Comparison of ENCODE assay signal across 8 mouse cellular contexts in the genomic region with DNA sequence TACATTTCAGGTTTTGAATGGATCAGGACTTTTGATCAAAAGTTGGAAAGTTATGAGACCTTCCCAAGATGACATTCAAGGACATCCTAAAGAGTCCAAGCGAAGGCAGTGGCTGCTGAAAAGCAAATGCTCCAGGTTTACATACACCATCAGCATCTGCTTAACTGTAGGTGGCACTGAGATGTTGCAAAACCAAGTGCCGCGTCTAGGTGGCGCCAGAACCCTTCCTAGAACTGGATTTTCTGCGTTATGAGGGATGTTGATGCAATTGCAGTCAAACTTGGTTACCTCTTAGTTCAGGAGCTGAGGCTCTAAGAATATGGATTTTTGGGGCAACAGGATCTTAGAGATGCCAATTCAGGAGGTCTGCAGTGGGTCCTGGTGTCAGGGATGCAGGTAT. TPM values are rescaled to one million over a fixed set of nuclear protein-coding genes. Genes with fewer than 3 reads are reported as not detected.
DNase-seq lines count a peak whose midpoint lies in the region; ATAC-seq and TF ChIP-seq lines count a peak whose summit lies in the region.
"Had no signal": no experiment of that assay in that cellular context is flagged by ENCODE, and none has a peak within 500 bp of the region (broad histone marks: within the 10 kb centered on the region; RNA-seq: fewer than 3 reads in every experiment).

No protein-coding gene starts in this region.

- no peaks in the 10 kb centered on the region for H3K27me3 ChIP-seq in hindbrain, postnatal 0 days (ENCODE audit: insufficient read depth, low read length)
- no peaks in the 10 kb centered on the region for H3K27me3 ChIP-seq in midbrain, embryonic 16.5 days (ENCODE audit: control insufficient read depth, insufficient read depth, low read depth, low read length)
- no peaks in the 10 kb centered on the region for H3K27me3 ChIP-seq in spleen, adult 2 months (ENCODE audit: control insufficient read depth, insufficient read depth, low read length)
- H3K27me3 ChIP-seq: stomach, embryonic 15.5 days had no signal

- H3K9ac ChIP-seq in hindbrain, postnatal 0 days (replicated peaks; ENCODE audit: low read length): no peak overlapping the region
- no peak overlapping the region for H3K9ac ChIP-seq in midbrain, embryonic 16.5 days (ENCODE audit: low read depth, low read length)
- H3K9ac ChIP-seq: stomach, embryonic 15.5 days had no signal

- no peaks in the 10 kb centered on the region for H3K9me3 ChIP-seq in hindbrain, postnatal 0 days (ENCODE audit: low read length)
- H3K9me3 ChIP-seq in midbrain, embryonic 16.5 days (replicated peaks; ENCODE audit: control insufficient read depth, low read length, poor library complexity, severe bottlenecking): no peaks in the 10 kb centered on the region
- H3K9me3 ChIP-seq: stomach, embryonic 15.5 days had no signal

- no peak overlapping the region for H3K4me3 ChIP-seq in hindbrain, postnatal 0 days (ENCODE audit: low read length)
- H3K4me3 ChIP-seq in midbrain, embryonic 16.5 days (ENCODE audit: low read depth, low read length): no peak overlapping the region
- no peak overlapping the region for H3K4me3 ChIP-seq in spleen, adult 2 months (ENCODE audit: extremely low read depth, insufficient read depth, insufficient read length)
- H3K4me3 ChIP-seq: stomach, embryonic 15.5 days had no signal

- TF ChIP-seq CTCF in hindbrain, postnatal 0 days (IDR thresholded peaks at IDR 0.05; ENCODE audit: low read depth): peak; percentile 99
- peak; percentile 71; the same call in 1 of the 2 replicates for TF ChIP-seq CTCF in spleen, adult 2 months (IDR thresholded peaks at IDR 0.05; ENCODE audit: extremely low read depth, insufficient read depth, insufficient read length, insufficient replicate concordance)

- H3K4me2 ChIP-seq in hindbrain, postnatal 0 days (ENCODE audit: low read depth, low read length): no peak overlapping the region
- H3K4me2 ChIP-seq in midbrain, embryonic 16.5 days (ENCODE audit: low read length): no peak overlapping the region
- H3K4me2 ChIP-seq: stomach, embryonic 15.5 days had no signal

- H3K4me1 ChIP-seq in hindbrain, postnatal 0 days (ENCODE audit: insufficient read depth, low read length): no peaks in the 10 kb centered on the region
- no peaks in the 10 kb centered on the region for H3K4me1 ChIP-seq in midbrain, embryonic 16.5 days (ENCODE audit: control insufficient read depth, insufficient read depth, low read length)
- no peaks in the 10 kb centered on the region for H3K4me1 ChIP-seq in spleen, adult 2 months (ENCODE audit: control insufficient read depth, insufficient read depth, insufficient read length)
- H3K4me1 ChIP-seq: stomach, embryonic 15.5 days had no signal

- H3K36me3 ChIP-seq in hindbrain, postnatal 0 days (ENCODE audit: insufficient read depth, low read length): no peaks in the 10 kb centered on the region
- no peaks in the 10 kb centered on the region for H3K36me3 ChIP-seq in midbrain, embryonic 16.5 days (ENCODE audit: control insufficient read depth, insufficient read depth, low read length)
- H3K36me3 ChIP-seq in spleen, adult 2 months (ENCODE audit: control insufficient read depth, insufficient read depth, low read length): no peaks in the 10 kb centered on the region
- H3K36me3 ChIP-seq: stomach, embryonic 15.5 days had no signal

- TF ChIP-seq POLR2A in spleen, adult 2 months (IDR thresholded peaks at IDR 0.05; ENCODE audit: low read depth, low read length): no peak

- DNase-seq in WW6 (ENCODE audit: low read depth, low spot score): peak; percentile 14
- peak; percentile 69 for DNase-seq in cerebellum, adult 8-10 months
- peak; percentile 58 to 85 for DNase-seq in frontal cortex, postnatal 10 days (ENCODE audit: low spot score in 2 of 2)
- peak; percentile 92 for DNase-seq in hindbrain, postnatal 0 days (ENCODE audit: low spot score)
- peak; percentile 43 to 95 for DNase-seq in left cerebral cortex, adult 9 months (ENCODE audit: low spot score in 2 of 2)
- peak; percentile 7 to 51 for DNase-seq in spleen, adult 2 months (ENCODE audit: low read depth in 1 of 2, low spot score in 2 of 2)

- no peak overlapping the region for H3K27ac ChIP-seq in hindbrain, postnatal 0 days
- no peak overlapping the region for H3K27ac ChIP-seq in midbrain, embryonic 16.5 days (ENCODE audit: low read length)
- no peak overlapping the region for H3K27ac ChIP-seq in spleen, adult 2 months (ENCODE audit: insufficient read depth, low read length)
- H3K27ac ChIP-seq: stomach, embryonic 15.5 days had no signal

- peak; percentile 67 for ATAC-seq in hindbrain, postnatal 0 days
- peak; percentile 67; the same call in 1 of the 2 replicates for ATAC-seq in midbrain, embryonic 16.5 days

- 13% methylated on average over 5 of the region's 5 CpGs for WGBS in hindbrain, postnatal 0 days
- 12% methylated on average over 5 of the region's 5 CpGs for WGBS in midbrain, embryonic 16.5 days
- WGBS in spleen, adult 2 months: 16% methylated on average over 5 of the region's 5 CpGs

RNA-seq across cellular contexts. Expression of a gene that starts 58.0 kb away (rescaled TPM):
- total RNA-seq in hindbrain, postnatal 0 days (2014; rRNA removed): 82.3 and 86.4 TPM in 2 replicates
- 24.6 and 26.5 TPM in 2 replicates for polyA plus RNA-seq in hindbrain, postnatal 0 days (2015; fragmentation: Nextera tagmentation; extraction: Ambion mirVana)
- polyA plus RNA-seq in midbrain, embryonic 16.5 days (2015; fragmentation: Nextera tagmentation; extraction: Ambion mirVana): 30.8 and 35.1 TPM in 2 replicates
- polyA plus RNA-seq in spleen, adult 2 months (2012; rRNA removed): 22.2 and 27.4 TPM in 2 replicates

Comparison
In these comparisons a context has a peak if more than half of its experiments do, and no peak if none do; other contexts are left out.
1. DNase-seq: peak in every context shown above with its lines; median percentile 92 in hindbrain, postnatal 0 days; 72 in frontal cortex, postnatal 10 days; 69 in cerebellum, adult 8-10 months; 69 in left cerebral cortex, adult 9 months; 29 in spleen, adult 2 months; 14 in WW6.